Mouse (Mus musculus) ES-E14 (cell line): ENCODE measurements around the gene Gm11111.

Experiments
- CHD2 ChIP-seq: IDR thresholded peaks from 2 replicates; pipeline ENCODE4 v1.6.1; 2014; ENCODE audit warnings: mild to moderate bottlenecking, low read depth, low read length, inconsistent platforms
- HCFC1 ChIP-seq: IDR thresholded peaks from 2 replicates; pipeline ENCODE4 v1.6.1; 2012; ENCODE audit warnings: low read length, inconsistent platforms, borderline replicate concordance; ENCODE audit not compliant: insufficient read depth
- MAFK ChIP-seq: IDR thresholded peaks from 2 replicates; pipeline ENCODE4 v1.6.1; 2014; ENCODE audit warnings: mild to moderate bottlenecking, low read depth, low read length, inconsistent platforms; ENCODE audit not compliant: insufficient read depth
- ZC3H11A ChIP-seq: IDR thresholded peaks from 2 replicates; pipeline ENCODE4 v1.6.1; 2012; ENCODE audit warnings: low read depth, mild to moderate bottlenecking, inconsistent platforms, low read length, borderline replicate concordance
- ZNF384 ChIP-seq: IDR thresholded peaks from 2 replicates; pipeline ENCODE4 v1.6.1; 2012; ENCODE audit warnings: low read depth, low read length, inconsistent platforms

DNA sequence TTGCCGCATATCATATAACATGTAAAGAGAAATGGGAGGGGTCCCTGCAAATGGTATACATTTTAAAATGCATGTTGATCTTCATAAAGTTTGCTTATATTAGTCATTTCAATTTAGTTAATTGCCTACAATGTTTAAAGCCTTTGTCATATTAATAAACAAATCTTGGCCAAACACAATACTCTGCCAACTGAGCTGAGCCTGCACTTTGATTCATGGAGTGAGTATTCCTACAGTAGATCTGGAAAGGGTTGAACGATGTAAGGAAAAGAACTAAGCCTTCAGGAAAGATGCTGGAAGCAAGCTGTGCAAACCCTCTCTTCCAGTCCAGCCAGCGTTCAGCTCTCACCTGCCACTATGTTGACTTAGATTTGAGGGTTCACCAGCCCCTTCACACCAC, 29.6 kb downstream of the Gm11111 start:
- no peak for TF ChIP-seq HCFC1
- no peak for TF ChIP-seq MAFK
- no peak for TF ChIP-seq ZC3H11A
- no peak for TF ChIP-seq CHD2
- no peak for TF ChIP-seq ZNF384
